Mouse (Mus musculus): Measurements from ENCODE around the gene Ccdc138.

GRCm38 (mm10) chr10:58498516-58498915, 768 bp downstream of the Ccdc138 start:
- TF ChIP-seq CTCF (IDR thresholded peaks at IDR 0.05; ENCODE audit: insufficient read depth, low read depth, low read length) (no peak), POLR2A (IDR thresholded peaks at IDR 0.05; ENCODE audit: insufficient read depth, low read depth, low read length) (no peak)

All from olfactory bulb, adult 2 months (tissue).